In genomic region chr13:94308279-94308678, GRCm38 (mm10) we compare ENCODE assay signal across 24 mouse cellular contexts.
"Had no signal": no experiment of that assay in that cellular context is flagged by ENCODE, and none has a peak within 500 bp of the region (broad histone marks: within the 10 kb centered on the region; RNA-seq: fewer than 3 reads in every experiment).

No protein-coding gene starts in this region.

- H3K9ac ChIP-seq: heart, embryonic 13.5 days; heart, embryonic 15.5 days; hindbrain, embryonic 13.5 days; hindbrain, embryonic 15.5 days; limb, embryonic 13.5 days; limb, embryonic 15.5 days; liver, embryonic 13.5 days; liver, embryonic 15.5 days had no signal

- H3K27ac ChIP-seq: heart, adult 2 months; heart, embryonic 13.5 days; heart, embryonic 15.5 days; hindbrain, embryonic 13.5 days; hindbrain, embryonic 15.5 days; hindbrain, postnatal 0 days; limb, embryonic 13.5 days; limb, embryonic 15.5 days; liver, embryonic 13.5 days; liver, embryonic 15.5 days had no signal

- H3K9me3 ChIP-seq: heart, embryonic 13.5 days; heart, embryonic 15.5 days; hindbrain, embryonic 13.5 days; hindbrain, embryonic 15.5 days; limb, embryonic 13.5 days; limb, embryonic 15.5 days; liver, embryonic 15.5 days had no signal

- H3K4me3 ChIP-seq: heart, adult 2 months; heart, embryonic 13.5 days; heart, embryonic 15.5 days; hindbrain, embryonic 13.5 days; hindbrain, embryonic 15.5 days; limb, embryonic 13.5 days; limb, embryonic 15.5 days; liver, embryonic 13.5 days; liver, embryonic 15.5 days had no signal

- H3K36me3 ChIP-seq: heart, embryonic 13.5 days; heart, embryonic 15.5 days; hindbrain, embryonic 13.5 days; hindbrain, embryonic 15.5 days; limb, embryonic 13.5 days; limb, embryonic 15.5 days; liver, embryonic 13.5 days; liver, embryonic 15.5 days had no signal

- H3K4me2 ChIP-seq: heart, embryonic 11.5 days; heart, embryonic 13.5 days; heart, embryonic 15.5 days; hindbrain, embryonic 13.5 days; hindbrain, embryonic 15.5 days; limb, embryonic 13.5 days; limb, embryonic 15.5 days; liver, embryonic 11.5 days; liver, embryonic 13.5 days; liver, embryonic 15.5 days had no signal

- ATAC-seq: hindbrain, postnatal 0 days; intestine, embryonic 16.5 days had no signal

- H3K27me3 ChIP-seq: heart, embryonic 13.5 days; heart, embryonic 15.5 days; hindbrain, embryonic 13.5 days; hindbrain, embryonic 15.5 days; limb, embryonic 13.5 days; limb, embryonic 15.5 days; liver, embryonic 13.5 days; liver, embryonic 15.5 days had no signal

- DNase-seq: gastrocnemius, postnatal 14 days; gastrocnemius, postnatal 36 days; heart, adult 2 months; heart, postnatal 14 days; heart, postnatal 36 days; kidney, adult 11 months; kidney, adult 8-10 months; kidney, postnatal 14 days; kidney, postnatal 36 days; layer of hippocampus, adult 9-11 months; layer of hippocampus, postnatal 36 days; left cerebral cortex, postnatal 4 days; liver, embryonic 13.5 days had no signal
